Mouse (Mus musculus) CD4-positive, CD25-positive, alpha-beta regulatory T cell, adult 4 months (primary cell): ENCODE results near the gene Gpr3. TPM values are rescaled to one million over a fixed set of nuclear protein-coding genes. Genes with fewer than 3 reads are reported as not detected.

ENCODE experiments used
- ATAC-seq: one replicate; pipeline ENCODE4 v1.8.0; 2017
- polyA plus RNA-seq, 2 experiments: library from polyadenylated mRNA; unstranded; fragments of 100-300 nt; shearing (Covaris generic); gene quantifications; one replicate each; pipeline ENCODE4 v1.2.1; 2017

Gpr3 gene
- polyA plus RNA-seq, 2 experiments from 2014 or later: not detected

- ATAC-seq: no peak
These were observed 21.1 kb upstream of the Gpr3 start for GRCm38 (mm10) chr4:133233285-133233976.

- no peak for ATAC-seq
These were observed 17.2 kb upstream of the Gpr3 start for GRCm38 (mm10) chr4:133229582-133229981.

GRCm38 (mm10) chr4:133227636-133228035 is 15.3 kb upstream of the Gpr3 start:
- ATAC-seq: no peak

GRCm38 (mm10) chr4:133226073-133226472 is 13.7 kb upstream of the Gpr3 start:
- no peak for ATAC-seq

- ATAC-seq: no peak
These were observed 11.5 kb upstream of the Gpr3 start for GRCm38 (mm10) chr4:133223875-133224274.

- no peak for ATAC-seq
These were observed 9.4 kb upstream of the Gpr3 start for GRCm38 (mm10) chr4:133221701-133222100.

GRCm38 (mm10) chr4:133220656-133221055 is 8.3 kb upstream of the Gpr3 start:
- no peak for ATAC-seq

- no peak for ATAC-seq
These were observed 6.4 kb upstream of the Gpr3 start for GRCm38 (mm10) chr4:133218745-133219144.

- ATAC-seq: no peak
These were observed 5.3 kb upstream of the Gpr3 start for GRCm38 (mm10) chr4:133217641-133218040.

GRCm38 (mm10) chr4:133213661-133214060 is 1.3 kb upstream of the Gpr3 start:
- no peak for ATAC-seq

GRCm38 (mm10) chr4:133213268-133213590 is 893 bp upstream of the Gpr3 start:
- ATAC-seq: no peak

- peak; percentile 82 for ATAC-seq
These were observed 379 bp upstream of the Gpr3 start for GRCm38 (mm10) chr4:133212562-133213267.

- no peak for ATAC-seq
These were observed 1.4 kb downstream of the Gpr3 start for GRCm38 (mm10) chr4:133210788-133211390.

GRCm38 (mm10) chr4:133210023-133210787 is 2.1 kb downstream of the Gpr3 start:
- no peak for ATAC-seq

- ATAC-seq: peak; percentile 51
These were observed 3.0 kb downstream of the Gpr3 start for GRCm38 (mm10) chr4:133209366-133209765.

- no peak for ATAC-seq
These were observed 8.0 kb downstream of the Gpr3 start for GRCm38 (mm10) chr4:133204379-133204778.

- no peak for ATAC-seq
These were observed 8.7 kb downstream of the Gpr3 start for GRCm38 (mm10) chr4:133203591-133203990.

GRCm38 (mm10) chr4:133202254-133202653 is 10.1 kb downstream of the Gpr3 start:
- ATAC-seq: no peak

- ATAC-seq: peak; percentile 84
These were observed 11.1 kb downstream of the Gpr3 start for GRCm38 (mm10) chr4:133201006-133201771.

- ATAC-seq: no peak
These were observed 12.0 kb downstream of the Gpr3 start for GRCm38 (mm10) chr4:133200343-133200742.

- no peak for ATAC-seq
These were observed 12.6 kb downstream of the Gpr3 start for GRCm38 (mm10) chr4:133199743-133200142.
